Mouse (Mus musculus) CD4-positive naive resting alpha-beta T cell, adult 57 days (primary cell): ENCODE results near the gene Rora. TPM values are rescaled to one million over a fixed set of nuclear protein-coding genes. Genes with fewer than 3 reads are reported as not detected.

ENCODE experiments used
- total RNA-seq: library from RNA; stranded (reverse); gene quantifications from one replicate; pipeline ENCODE4 v1.2.4, GENCODE M21; 2023

Gene Rora
- 10.5 TPM for total RNA-seq

DNA sequence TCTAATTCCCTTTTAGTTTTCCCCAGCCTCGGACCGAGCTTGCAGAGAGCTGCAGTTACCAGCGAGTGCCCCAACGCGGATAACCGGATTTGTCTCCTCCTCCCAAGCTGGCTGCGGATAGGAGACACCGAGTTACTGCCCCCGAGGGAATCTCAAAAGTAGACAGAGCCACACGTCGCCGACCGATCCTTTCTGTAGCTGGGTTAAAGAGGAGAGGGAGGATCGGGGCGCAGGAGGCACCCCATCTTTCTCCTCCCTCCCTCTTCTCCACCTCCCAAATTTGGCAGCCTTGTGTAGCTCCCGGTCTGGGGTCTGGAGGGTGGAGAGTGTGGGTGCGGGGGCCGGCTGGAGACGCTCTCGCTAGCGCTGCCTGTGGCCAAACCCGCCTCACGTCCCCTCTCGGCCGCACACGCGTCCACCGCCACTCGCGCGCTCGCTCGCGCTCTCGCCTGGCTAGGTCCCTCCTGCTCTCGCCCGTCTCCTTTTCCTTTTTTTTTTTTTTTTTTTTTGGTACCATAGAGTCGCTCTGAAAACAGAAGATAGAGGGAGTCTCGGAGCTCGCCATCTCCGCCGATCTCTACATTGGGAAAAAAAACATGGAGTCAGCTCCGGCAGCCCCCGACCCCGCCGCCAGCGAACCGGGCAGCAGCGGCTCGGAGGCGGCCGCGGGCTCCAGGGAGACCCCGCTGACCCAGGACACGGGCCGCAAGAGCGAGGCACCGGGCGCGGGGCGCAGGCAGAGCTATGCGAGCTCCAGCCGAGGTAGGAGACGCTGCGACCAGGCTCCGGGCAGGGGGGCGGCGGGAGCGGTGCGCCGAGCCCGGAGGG is at the start of gene Rora:
TSS of gene Rora (plus strand) at position 576 of the 828 bp plus-strand sequence.

GRCm38 (mm10) chr9:69397760-69398452 is 744.3 kb downstream of the Rora start, which contains the start of gene Ice2:
Gene Ice2 (plus strand): TSS chr9:69397906.

